Mouse (Mus musculus) forebrain, embryonic 12.5 days (tissue): Measurements from ENCODE around the gene Pwp2. TPM values are rescaled to one million over a fixed set of nuclear protein-coding genes. Genes with fewer than 3 reads are reported as not detected.

Source experiments
- ATAC-seq: fragments of 200-750 bp; cut with Nextera tagmentation; 2 replicates; pipeline ENCODE4 v1.8.0; 2017; ENCODE audit warnings: moderate TSS enrichment; ENCODE audit not compliant: low FRiP score
- H3K27ac ChIP-seq: fragments of 300-500 bp; sonication (generic); 2 replicates; pipeline ENCODE4 v1.5.1; 2016; ENCODE audit warnings: mild to moderate bottlenecking
- H3K27me3 ChIP-seq: fragments of 300-500 bp; sonication (generic); 2 replicates; pipeline ENCODE4 v1.6.1; 2016; ENCODE audit warnings: mild to moderate bottlenecking
- H3K36me3 ChIP-seq: fragments of 300-500 bp; sonication (generic); replicated peaks from 2 replicates; pipeline ENCODE4 v1.6.1; 2016; ENCODE audit warnings: mild to moderate bottlenecking
- H3K4me1 ChIP-seq: fragments of 300-500 bp; sonication (generic); 2 replicates; pipeline ENCODE4 v1.6.1; 2016
- H3K4me2 ChIP-seq: fragments of 300-500 bp; sonication (generic); 2 replicates; pipeline ENCODE4 v1.6.1; 2016; ENCODE audit warnings: mild to moderate bottlenecking, moderate library complexity
- H3K4me3 ChIP-seq: fragments of 300-500 bp; sonication (generic); replicated peaks from 2 replicates; pipeline ENCODE4 v1.5.1; 2016; ENCODE audit warnings: mild to moderate bottlenecking
- H3K9ac ChIP-seq: fragments of 300-500 bp; sonication (generic); 2 replicates; pipeline ENCODE4 v1.6.1; 2016; ENCODE audit warnings: mild to moderate bottlenecking
- H3K9me3 ChIP-seq: fragments of 300-500 bp; sonication (generic); 2 replicates; pipeline ENCODE4 v1.6.1; 2016
- WGBS: fragments of 180-500 bp; shearing (Covaris S2); methylation state at CpG from one replicate; pipeline ENCODE4 v1.1.7; 2016; 5-methylcytosine and 5-hydroxymethylcytosine counted together
- polyA plus RNA-seq: library from polyadenylated mRNA; unstranded; fragments of >200 nt; fragmentation: Nextera tagmentation; extraction: Ambion mirVana; gene quantifications from 2 replicates; pipeline ENCODE4 v1.2.1, GENCODE M21; 2016

The Pwp2 gene
- polyA plus RNA-seq, 1 experiment from 2014 or later, result 22.3 TPM

- Histone ChIP-seq H3K4me2 (peak overlapping the region; percentile 91), H3K27ac (no peak overlapping the region), H3K4me1 (peaks cover 19% of the 10 kb centered on the region), H3K9me3 (no peaks in the 10 kb centered on the region), H3K27me3 (no peaks in the 10 kb centered on the region), H3K36me3 (peaks cover 62% of the 10 kb centered on the region), H3K4me3 (peak overlapping the region; percentile 82), H3K9ac (peak overlapping the region; percentile 79)
- ATAC-seq, result no peak
- WGBS, result 90% methylated on average over 11 of the region's 11 CpGs
These were observed 16.2 kb downstream of the Pwp2 start for GRCm38 (mm10) chr10:78168792-78169191.

GRCm38 (mm10) chr10:78167775-78168174, 17.2 kb downstream of the Pwp2 start:
- Histone ChIP-seq H3K4me3 (no peak overlapping the region), H3K4me2 (no peak overlapping the region), H3K27me3 (no peaks in the 10 kb centered on the region), H3K9me3 (no peaks in the 10 kb centered on the region), H3K9ac (no peak overlapping the region), H3K27ac (no peak overlapping the region), H3K4me1 (peaks cover 19% of the 10 kb centered on the region), H3K36me3 (peaks cover 62% of the 10 kb centered on the region)
- ATAC-seq, result no peak

- no peak for ATAC-seq
- WGBS, result 91% methylated on average over 7 of the region's 7 CpGs
- Histone ChIP-seq H3K4me1 (peaks cover 19% of the 10 kb centered on the region), H3K27ac (no peak overlapping the region), H3K9me3 (no peaks in the 10 kb centered on the region), H3K27me3 (no peaks in the 10 kb centered on the region), H3K9ac (no peak overlapping the region), H3K4me3 (no peak overlapping the region), H3K4me2 (no peak overlapping the region), H3K36me3 (peaks cover 62% of the 10 kb centered on the region)
These were observed 17.6 kb downstream of the Pwp2 start for GRCm38 (mm10) chr10:78167333-78167732.

- H3K9ac ChIP-seq, result no peak overlapping the region
- no peak overlapping the region for H3K27ac ChIP-seq
- 95% methylated on average over 21 of the region's 21 CpGs for WGBS
- H3K4me3 ChIP-seq, result no peak overlapping the region
- no peak for ATAC-seq
- H3K36me3 ChIP-seq, result peaks cover 60% of the 10 kb centered on the region
- H3K27me3 ChIP-seq, result no peaks in the 10 kb centered on the region
- no peaks in the 10 kb centered on the region for H3K9me3 ChIP-seq
- H3K4me1 ChIP-seq, result peaks cover 19% of the 10 kb centered on the region
- no peak overlapping the region for H3K4me2 ChIP-seq
These were observed 19.5 kb downstream of the Pwp2 start for GRCm38 (mm10) chr10:78165256-78166005.

- no peak overlapping the region for H3K27ac ChIP-seq
- no peak overlapping the region for H3K9ac ChIP-seq
- H3K4me2 ChIP-seq, result no peak overlapping the region
- no peaks in the 10 kb centered on the region for H3K9me3 ChIP-seq
- peaks cover 14% of the 10 kb centered on the region for H3K4me1 ChIP-seq
- no peaks in the 10 kb centered on the region for H3K27me3 ChIP-seq
- 97% methylated on average over 12 of the region's 12 CpGs for WGBS
- no peak overlapping the region for H3K4me3 ChIP-seq
- no peak for ATAC-seq
- peaks cover 61% of the 10 kb centered on the region for H3K36me3 ChIP-seq
These were observed 20.2 kb downstream of the Pwp2 start for GRCm38 (mm10) chr10:78164786-78165185.

GRCm38 (mm10) chr10:78163923-78164322, 21.0 kb downstream of the Pwp2 start:
- peaks cover 61% of the 10 kb centered on the region for H3K36me3 ChIP-seq
- ATAC-seq, result no peak
- H3K4me1 ChIP-seq, result peaks cover 17% of the 10 kb centered on the region
- H3K4me3 ChIP-seq, result no peak overlapping the region
- no peaks in the 10 kb centered on the region for H3K27me3 ChIP-seq
- no peaks in the 10 kb centered on the region for H3K9me3 ChIP-seq
- H3K27ac ChIP-seq, result no peak overlapping the region
- H3K9ac ChIP-seq, result no peak overlapping the region
- WGBS, result 45% methylated on average over 4 of the region's 4 CpGs
- H3K4me2 ChIP-seq, result no peak overlapping the region

GRCm38 (mm10) chr10:78163241-78163640, 21.7 kb downstream of the Pwp2 start:
- Histone ChIP-seq H3K9me3 (no peaks in the 10 kb centered on the region), H3K4me2 (no peak overlapping the region), H3K9ac (no peak overlapping the region), H3K27me3 (no peaks in the 10 kb centered on the region), H3K27ac (no peak overlapping the region), H3K36me3 (peaks cover 61% of the 10 kb centered on the region), H3K4me1 (peaks cover 11% of the 10 kb centered on the region), H3K4me3 (no peak overlapping the region)
- no peak for ATAC-seq
- WGBS, result 94% methylated on average over 9 of the region's 9 CpGs

GRCm38 (mm10) chr10:78162646-78163045, 22.3 kb downstream of the Pwp2 start:
- peaks cover 8% of the 10 kb centered on the region for H3K4me1 ChIP-seq
- H3K4me3 ChIP-seq, result no peak overlapping the region
- no peaks in the 10 kb centered on the region for H3K9me3 ChIP-seq
- no peak for ATAC-seq
- no peaks in the 10 kb centered on the region for H3K27me3 ChIP-seq
- 95% methylated on average over 12 of the region's 12 CpGs for WGBS
- H3K36me3 ChIP-seq, result peaks cover 60% of the 10 kb centered on the region
- no peak overlapping the region for H3K27ac ChIP-seq
- no peak overlapping the region for H3K4me2 ChIP-seq
- H3K9ac ChIP-seq, result no peak overlapping the region

GRCm38 (mm10) chr10:78161096-78161495, 23.9 kb downstream of the Pwp2 start:
- no peak overlapping the region for H3K4me2 ChIP-seq
- H3K27ac ChIP-seq, result no peak overlapping the region
- peaks cover 44% of the 10 kb centered on the region for H3K36me3 ChIP-seq
- H3K9me3 ChIP-seq, result no peaks in the 10 kb centered on the region
- peaks cover 8% of the 10 kb centered on the region for H3K4me1 ChIP-seq
- ATAC-seq, result no peak
- 85% methylated on average over 8 of the region's 8 CpGs for WGBS
- H3K4me3 ChIP-seq, result no peak overlapping the region
- H3K9ac ChIP-seq, result no peak overlapping the region
- no peaks in the 10 kb centered on the region for H3K27me3 ChIP-seq

GRCm38 (mm10) chr10:78160369-78161095, 24.4 kb downstream of the Pwp2 start:
- Histone ChIP-seq H3K27me3 (no peaks in the 10 kb centered on the region), H3K27ac (no peak overlapping the region), H3K9me3 (no peaks in the 10 kb centered on the region), H3K4me1 (peaks cover 8% of the 10 kb centered on the region), H3K36me3 (peaks cover 39% of the 10 kb centered on the region), H3K9ac (no peak overlapping the region), H3K4me3 (no peak overlapping the region), H3K4me2 (no peak overlapping the region)
- WGBS, result 88% methylated on average over 16 of the region's 16 CpGs
- 0 out of 2 replicates have a peak, but pooled peaks have one; percentile 17 for ATAC-seq

GRCm38 (mm10) chr10:78159906-78160305, 25.0 kb downstream of the Pwp2 start:
- ATAC-seq, result peak; percentile 81
- Histone ChIP-seq H3K9ac (no peak overlapping the region), H3K9me3 (no peaks in the 10 kb centered on the region), H3K27me3 (no peaks in the 10 kb centered on the region), H3K4me3 (no peak overlapping the region), H3K4me2 (peak overlapping the region; percentile 43), H3K36me3 (peaks cover 34% of the 10 kb centered on the region), H3K4me1 (peaks cover 8% of the 10 kb centered on the region), H3K27ac (no peak overlapping the region)
- WGBS, result 2% methylated on average over 7 of the region's 7 CpGs

GRCm38 (mm10) chr10:78159252-78159878, 25.6 kb downstream of the Pwp2 start:
- no peak overlapping the region for H3K27ac ChIP-seq
- H3K9ac ChIP-seq, result no peak overlapping the region; the same call in 1 of the 2 replicates
- H3K4me1 ChIP-seq, result peaks cover 8% of the 10 kb centered on the region
- peak overlapping the region; percentile 43 for H3K4me2 ChIP-seq
- H3K27me3 ChIP-seq, result no peaks in the 10 kb centered on the region
- peak overlapping the region; percentile 14; the same call in 1 of the 2 replicates for H3K4me3 ChIP-seq
- ATAC-seq, result peak; percentile 28
- no peaks in the 10 kb centered on the region for H3K9me3 ChIP-seq
- 18% methylated on average over 17 of the region's 17 CpGs for WGBS
- peaks cover 32% of the 10 kb centered on the region for H3K36me3 ChIP-seq
